Mouse (Mus musculus): ENCODE measurements around the gene Cep72. TPM values are rescaled to one million over a fixed set of nuclear protein-coding genes. Genes with fewer than 3 reads are reported as not detected.

Cep72 gene
- polyA plus RNA-seq, 1 experiment, result 2.8 TPM

DNA sequence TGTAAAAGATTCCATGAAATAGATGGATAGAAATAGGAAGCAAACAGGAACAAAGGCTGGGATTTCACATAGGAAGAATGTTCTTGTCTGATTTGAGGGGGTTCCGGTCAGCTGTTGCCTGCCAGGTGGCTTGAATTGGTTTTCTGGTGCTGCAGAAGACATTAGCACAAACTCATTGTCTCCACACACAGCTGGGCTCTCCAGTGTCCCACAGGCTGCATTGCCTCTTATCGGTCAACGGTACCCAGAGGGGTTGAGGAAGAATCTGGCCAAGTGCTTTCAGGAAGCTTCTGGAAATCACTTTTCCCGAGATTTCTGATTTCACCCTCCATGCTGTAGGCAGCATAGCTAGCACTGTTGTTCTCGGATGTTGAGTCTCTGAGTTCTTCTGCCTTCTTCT, 70.8 kb downstream of the Cep72 start:
- DNase-seq (ENCODE audit: low read depth, low spot score), result no peak
- WGBS, result 83% methylated on average over 5 of the region's 5 CpGs

DNA sequence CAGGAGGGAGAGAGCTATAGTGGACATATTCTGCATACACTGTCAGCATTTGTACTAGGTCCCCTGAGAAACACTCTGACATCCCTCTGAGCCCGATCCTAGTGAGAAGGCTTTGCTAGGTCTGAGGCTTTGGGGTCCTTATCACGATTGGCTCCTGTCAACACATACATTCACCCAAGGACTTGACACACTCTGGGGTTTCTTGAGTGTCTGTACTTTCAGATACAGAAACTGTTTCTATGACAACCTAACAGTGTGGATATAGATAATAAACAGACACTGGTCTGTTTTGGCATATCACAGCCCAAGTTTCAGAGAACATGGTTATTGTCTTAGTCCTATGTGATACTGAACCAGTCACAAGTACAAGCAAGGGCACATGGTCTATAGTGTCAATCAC, 71.3 kb downstream of the Cep72 start:
- 53% methylated on average over 2 of the region's 2 CpGs for WGBS
- DNase-seq (ENCODE audit: low read depth, low spot score), result no peak

DNA sequence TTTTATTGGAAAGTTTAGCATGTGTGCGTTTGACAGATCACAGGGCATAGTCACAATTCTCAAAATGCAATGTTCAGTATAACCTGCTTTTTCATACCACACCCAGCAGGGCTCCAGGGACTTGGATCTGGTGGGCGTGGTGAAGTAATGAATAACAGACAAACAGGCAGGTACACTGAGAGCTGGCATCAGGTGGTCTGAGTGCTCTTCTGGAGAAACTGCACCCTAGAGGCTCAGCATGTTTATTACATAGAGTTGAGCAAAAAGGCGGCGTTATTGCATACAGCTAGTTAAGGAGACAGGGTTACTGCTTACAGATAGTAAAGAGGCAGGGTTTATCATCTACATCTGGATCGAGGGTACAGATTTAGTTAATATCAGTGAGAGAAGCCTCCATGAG, 71.8 kb downstream of the Cep72 start:
- 30% methylated on average over 5 of the region's 5 CpGs for WGBS
- DNase-seq (ENCODE audit: low read depth, low spot score), result no peak

Other genes with a start within 250 kb of the Cep72 start
- 14.6 and 17.4 TPM in 2 replicates for gene Nkd2, start 214.7 kb downstream of the Cep72 start, polyA plus RNA-seq (2012; rRNA removed)
- gene Trip13, start 124.5 kb downstream of the Cep72 start, polyA plus RNA-seq (2012; rRNA removed), result 2.9 and 3.1 TPM in 2 replicates
- 31.3 and 33.8 TPM in 2 replicates for gene Brd9, start 124.5 kb downstream of the Cep72 start, polyA plus RNA-seq (2012; rRNA removed)
- gene Zdhhc11, start 98.4 kb downstream of the Cep72 start, polyA plus RNA-seq (2012; rRNA removed), result not detected in 2 replicates
- gene Tppp, start 52.9 kb downstream of the Cep72 start, polyA plus RNA-seq (2012; rRNA removed), result 16.1 and 20.9 TPM in 2 replicates
- 17.0 and 89.2 TPM in 2 replicates for gene Slc9a3, start 59.2 kb upstream of the Cep72 start, polyA plus RNA-seq (2012; rRNA removed)
- gene Exoc3, start 146.4 kb upstream of the Cep72 start, polyA plus RNA-seq (2012; rRNA removed), result 37.5 and 40.4 TPM in 2 replicates
- gene Ahrr, start 230.0 kb upstream of the Cep72 start, polyA plus RNA-seq (2012; rRNA removed), result 1.2 and 2.2 TPM in 2 replicates

All from large intestine, adult 2 months (tissue).